Mouse (Mus musculus) neural tube, embryonic 12.5 days (tissue): ENCODE measurements around the gene Lrp2. TPM values are rescaled to one million over a fixed set of nuclear protein-coding genes. Genes with fewer than 3 reads are reported as not detected.

Source experiments
- ATAC-seq: fragments of 200-750 bp; cut with Nextera tagmentation; 2 replicates; pipeline ENCODE4 v1.8.0; 2017; ENCODE audit warnings: low read depth, mild to moderate bottlenecking, moderate TSS enrichment, moderate library complexity; ENCODE audit not compliant: low FRiP score
- H3K27ac ChIP-seq: fragments of 300-500 bp; sonication (generic); 2 replicates; pipeline ENCODE4 v1.5.1; 2016
- H3K27me3 ChIP-seq: fragments of 300-500 bp; sonication (generic); replicated peaks from 2 replicates; pipeline ENCODE4 v1.6.1; 2016; ENCODE audit warnings: mild to moderate bottlenecking
- H3K36me3 ChIP-seq: fragments of 300-500 bp; sonication (generic); 2 replicates; pipeline ENCODE4 v1.6.1; 2016; ENCODE audit warnings: mild to moderate bottlenecking
- H3K4me1 ChIP-seq: fragments of 300-500 bp; sonication (generic); 2 replicates; pipeline ENCODE4 v1.6.1; 2016
- H3K4me2 ChIP-seq: fragments of 300-500 bp; sonication (generic); replicated peaks from 2 replicates; pipeline ENCODE4 v1.6.1; 2016; ENCODE audit warnings: mild to moderate bottlenecking
- H3K4me3 ChIP-seq: fragments of 300-500 bp; sonication (generic); 2 replicates; pipeline ENCODE4 v1.5.1; 2016
- H3K9ac ChIP-seq: fragments of 300-500 bp; sonication (generic); 2 replicates; pipeline ENCODE4 v1.6.1; 2016; ENCODE audit warnings: mild to moderate bottlenecking
- H3K9me3 ChIP-seq: fragments of 300-500 bp; sonication (generic); 2 replicates; pipeline ENCODE4 v1.6.1; 2016; ENCODE audit warnings: mild to moderate bottlenecking
- WGBS: fragments of 180-500 bp; shearing (Covaris S2); methylation state at CpG from one replicate; pipeline ENCODE4 v1.1.7; 2016; 5-methylcytosine and 5-hydroxymethylcytosine counted together
- polyA plus RNA-seq: library from polyadenylated mRNA; unstranded; fragments of >200 nt; fragmentation: Nextera tagmentation; extraction: Ambion mirVana; gene quantifications from 2 replicates; pipeline ENCODE4 v1.2.1, GENCODE M21; 2016

Gene Lrp2
- polyA plus RNA-seq, 1 experiment from 2014 or later, result 1.4 TPM

- ATAC-seq, result no peak
Measured at GRCm38 (mm10) chr2:69479859-69480258, 106.0 kb downstream of the Lrp2 start.

GRCm38 (mm10) chr2:69476901-69477300, 109.0 kb downstream of the Lrp2 start:
- Histone ChIP-seq H3K36me3 (no peaks in the 10 kb centered on the region), H3K9ac (no peak overlapping the region), H3K27ac (no peak overlapping the region), H3K27me3 (no peaks in the 10 kb centered on the region), H3K4me2 (no peak overlapping the region), H3K4me3 (no peak overlapping the region), H3K4me1 (no peaks in the 10 kb centered on the region), H3K9me3 (no peaks in the 10 kb centered on the region)
- ATAC-seq, result no peak
- 82% methylated on average over 7 of the region's 7 CpGs for WGBS

More at GRCm38 (mm10) chr2:69479859-69480258, 106.0 kb downstream of the Lrp2 start:
- no peak overlapping the region for H3K9ac ChIP-seq
- H3K9me3 ChIP-seq, result no peaks in the 10 kb centered on the region
- no peaks in the 10 kb centered on the region for H3K36me3 ChIP-seq
- 88% methylated on average over 7 of the region's 7 CpGs for WGBS
- no peak overlapping the region for H3K27ac ChIP-seq
- H3K4me1 ChIP-seq, result no peaks in the 10 kb centered on the region
- no peaks in the 10 kb centered on the region for H3K27me3 ChIP-seq
- no peak overlapping the region for H3K4me2 ChIP-seq
- H3K4me3 ChIP-seq, result no peak overlapping the region

- H3K9ac ChIP-seq, result no peak overlapping the region
- H3K4me2 ChIP-seq, result no peak overlapping the region
- no peak overlapping the region for H3K27ac ChIP-seq
- H3K27me3 ChIP-seq, result no peaks in the 10 kb centered on the region
- H3K4me3 ChIP-seq, result no peak overlapping the region
- no peaks in the 10 kb centered on the region for H3K9me3 ChIP-seq
- H3K36me3 ChIP-seq, result no peaks in the 10 kb centered on the region
- no peaks in the 10 kb centered on the region for H3K4me1 ChIP-seq
- no peak for ATAC-seq
- WGBS, result 90% methylated on average over 9 of the region's 9 CpGs
Measured at GRCm38 (mm10) chr2:69475177-69475576, 110.7 kb downstream of the Lrp2 start.

- no peak overlapping the region for H3K4me3 ChIP-seq
- H3K36me3 ChIP-seq, result no peaks in the 10 kb centered on the region
- H3K9me3 ChIP-seq, result no peaks in the 10 kb centered on the region
- no peak overlapping the region for H3K9ac ChIP-seq
- no peak overlapping the region for H3K4me2 ChIP-seq
- no peaks in the 10 kb centered on the region for H3K4me1 ChIP-seq
- no peak for ATAC-seq
- H3K27me3 ChIP-seq, result no peaks in the 10 kb centered on the region
- H3K27ac ChIP-seq, result no peak overlapping the region
- WGBS, result 89% methylated on average over 4 of the region's 4 CpGs
Measured at GRCm38 (mm10) chr2:69471837-69472236, 114.0 kb downstream of the Lrp2 start.

GRCm38 (mm10) chr2:69463609-69464008, 122.3 kb downstream of the Lrp2 start:
- Histone ChIP-seq H3K9ac (no peak overlapping the region), H3K4me2 (no peak overlapping the region), H3K9me3 (no peaks in the 10 kb centered on the region), H3K4me3 (no peak overlapping the region), H3K27ac (no peak overlapping the region), H3K36me3 (no peaks in the 10 kb centered on the region), H3K4me1 (no peaks in the 10 kb centered on the region), H3K27me3 (no peaks in the 10 kb centered on the region)
- 91% methylated on average over 6 of the region's 6 CpGs for WGBS
- no peak for ATAC-seq

- H3K27me3 ChIP-seq, result no peaks in the 10 kb centered on the region
- H3K9ac ChIP-seq, result no peak overlapping the region
- no peaks in the 10 kb centered on the region for H3K4me1 ChIP-seq
- H3K27ac ChIP-seq, result no peak overlapping the region
- 92% methylated on average over 17 of the region's 17 CpGs for WGBS
- H3K4me3 ChIP-seq, result no peak overlapping the region
- no peak overlapping the region for H3K4me2 ChIP-seq
- ATAC-seq, result no peak
- H3K36me3 ChIP-seq, result no peaks in the 10 kb centered on the region
- H3K9me3 ChIP-seq, result no peaks in the 10 kb centered on the region
Measured at GRCm38 (mm10) chr2:69459481-69459880, 126.4 kb downstream of the Lrp2 start.

- H3K4me2 ChIP-seq, result no peak overlapping the region
- no peaks in the 10 kb centered on the region for H3K4me1 ChIP-seq
- H3K9ac ChIP-seq, result no peak overlapping the region
- no peaks in the 10 kb centered on the region for H3K36me3 ChIP-seq
- ATAC-seq, result no peak
- 92% methylated on average over 5 of the region's 5 CpGs for WGBS
- H3K27me3 ChIP-seq, result no peaks in the 10 kb centered on the region
- no peak overlapping the region for H3K27ac ChIP-seq
- H3K9me3 ChIP-seq, result no peaks in the 10 kb centered on the region
- no peak overlapping the region for H3K4me3 ChIP-seq
Measured at GRCm38 (mm10) chr2:69451128-69451527, 134.7 kb downstream of the Lrp2 start.

- Histone ChIP-seq H3K4me3 (no peak overlapping the region), H3K4me1 (no peaks in the 10 kb centered on the region), H3K36me3 (no peaks in the 10 kb centered on the region), H3K9ac (no peak overlapping the region), H3K4me2 (no peak overlapping the region), H3K27me3 (no peaks in the 10 kb centered on the region), H3K27ac (no peak overlapping the region), H3K9me3 (no peaks in the 10 kb centered on the region)
- ATAC-seq, result no peak
- 90% methylated on average over 4 of the region's 4 CpGs for WGBS
Measured at GRCm38 (mm10) chr2:69448581-69448980, 137.3 kb downstream of the Lrp2 start.

- no peaks in the 10 kb centered on the region for H3K27me3 ChIP-seq
- H3K27ac ChIP-seq, result no peak overlapping the region
- no peaks in the 10 kb centered on the region for H3K4me1 ChIP-seq
- WGBS, result 80% methylated on average over 4 of the region's 4 CpGs
- ATAC-seq, result no peak
- H3K4me3 ChIP-seq, result no peak overlapping the region
- H3K4me2 ChIP-seq, result no peak overlapping the region
- no peak overlapping the region for H3K9ac ChIP-seq
- H3K9me3 ChIP-seq, result no peaks in the 10 kb centered on the region
- H3K36me3 ChIP-seq, result no peaks in the 10 kb centered on the region
Measured at GRCm38 (mm10) chr2:69445896-69446472, 139.9 kb downstream of the Lrp2 start.

- no peak overlapping the region for H3K9ac ChIP-seq
- no peak overlapping the region for H3K4me3 ChIP-seq
- H3K9me3 ChIP-seq, result no peaks in the 10 kb centered on the region
- 86% methylated on average over 3 of the region's 3 CpGs for WGBS
- H3K36me3 ChIP-seq, result no peaks in the 10 kb centered on the region
- ATAC-seq, result no peak
- no peaks in the 10 kb centered on the region for H3K27me3 ChIP-seq
- H3K4me1 ChIP-seq, result no peaks in the 10 kb centered on the region
- H3K4me2 ChIP-seq, result no peak overlapping the region
- no peak overlapping the region for H3K27ac ChIP-seq
Measured at GRCm38 (mm10) chr2:69441656-69442055, 144.2 kb downstream of the Lrp2 start.

GRCm38 (mm10) chr2:69428116-69428515, 157.7 kb downstream of the Lrp2 start:
- Histone ChIP-seq H3K27me3 (no peaks in the 10 kb centered on the region), H3K27ac (no peak overlapping the region), H3K9me3 (no peaks in the 10 kb centered on the region), H3K9ac (no peak overlapping the region), H3K36me3 (no peaks in the 10 kb centered on the region), H3K4me3 (no peak overlapping the region), H3K4me1 (no peaks in the 10 kb centered on the region), H3K4me2 (no peak overlapping the region)
- ATAC-seq, result peak; percentile 48; the same call in 1 of the 2 replicates
- 29% methylated on average over 3 of the region's 3 CpGs for WGBS

GRCm38 (mm10) chr2:69427141-69427540, 158.7 kb downstream of the Lrp2 start:
- ATAC-seq, result no peak
- Histone ChIP-seq H3K27me3 (no peaks in the 10 kb centered on the region), H3K27ac (no peak overlapping the region), H3K4me3 (no peak overlapping the region), H3K36me3 (no peaks in the 10 kb centered on the region), H3K9ac (no peak overlapping the region), H3K4me2 (no peak overlapping the region), H3K9me3 (no peaks in the 10 kb centered on the region), H3K4me1 (no peaks in the 10 kb centered on the region)
- WGBS, result 94% methylated on average over 10 of the region's 10 CpGs

- H3K4me1 ChIP-seq, result no peaks in the 10 kb centered on the region
- H3K27me3 ChIP-seq, result no peaks in the 10 kb centered on the region
- no peak overlapping the region for H3K4me2 ChIP-seq
- no peak overlapping the region for H3K27ac ChIP-seq
- 93% methylated on average over 1 of the region's 1 CpGs for WGBS
- H3K36me3 ChIP-seq, result no peaks in the 10 kb centered on the region
- no peak for ATAC-seq
- no peak overlapping the region for H3K4me3 ChIP-seq
- no peak overlapping the region for H3K9ac ChIP-seq
- no peaks in the 10 kb centered on the region for H3K9me3 ChIP-seq
Measured at GRCm38 (mm10) chr2:69426081-69426480, 159.8 kb downstream of the Lrp2 start.
